Mouse (Mus musculus): ENCODE data around the gene Zfp663. TPM values are rescaled to one million over a fixed set of nuclear protein-coding genes. Genes with fewer than 3 reads are reported as not detected.

Gene Zfp663
- polyA plus RNA-seq, 1 experiment from 2014 or later: 0.05 TPM

- Histone ChIP-seq H3K27me3 (ENCODE audit: control insufficient read depth, insufficient read depth, low read length) (no peaks in the 10 kb centered on the region), H3K4me1 (replicated peaks; ENCODE audit: control insufficient read depth, insufficient read depth) (no peaks in the 10 kb centered on the region), H3K27ac (replicated peaks) (no peak overlapping the region), H3K4me3 (ENCODE audit: low read depth, low read length) (peak overlapping the region; percentile 12), H3K9me3 (ENCODE audit: control insufficient read depth, low read length) (no peaks in the 10 kb centered on the region), H3K4me2 (replicated peaks; ENCODE audit: low read depth) (peak overlapping the region; percentile 20; the same call in 1 of the 2 replicates), H3K9ac (ENCODE audit: low read length) (no peak overlapping the region), H3K36me3 (ENCODE audit: control insufficient read depth, insufficient read depth, low read length) (no peaks in the 10 kb centered on the region)
- TF ChIP-seq CTCF (IDR thresholded peaks at IDR 0.05; ENCODE audit: low read depth) (no peak), EP300 (optimal IDR thresholded peaks at IDR 0.05) (no peak)
- DNase-seq (ENCODE audit: low spot score) (peak; percentile 22), ATAC-seq (ENCODE audit: low FRiP score, low TSS enrichment) (no peak)
- WGBS: 2% methylated on average over 13 of the region's 13 CpGs
Measured at GRCm38 (mm10) chr2:165367868-165368439, 575 bp downstream of the Zfp663 start.

- Histone ChIP-seq H3K9ac (ENCODE audit: low read length) (no peak overlapping the region), H3K36me3 (ENCODE audit: control insufficient read depth, insufficient read depth, low read length) (no peaks in the 10 kb centered on the region), H3K4me3 (ENCODE audit: low read depth, low read length) (no peak overlapping the region), H3K27ac (replicated peaks) (no peak overlapping the region), H3K9me3 (ENCODE audit: control insufficient read depth, low read length) (no peaks in the 10 kb centered on the region), H3K27me3 (ENCODE audit: control insufficient read depth, insufficient read depth, low read length) (no peaks in the 10 kb centered on the region), H3K4me2 (replicated peaks; ENCODE audit: low read depth) (0 out of 2 replicates have a peak overlapping the region, but pooled peaks have one; percentile 19), H3K4me1 (replicated peaks; ENCODE audit: control insufficient read depth, insufficient read depth) (no peaks in the 10 kb centered on the region)
- 0% methylated on average over 3 of the region's 8 CpGs for WGBS
- no peak for TF ChIP-seq EP300 (optimal IDR thresholded peaks at IDR 0.05)
- TF ChIP-seq CTCF (IDR thresholded peaks at IDR 0.05; ENCODE audit: low read depth): no peak
- DNase-seq (ENCODE audit: low spot score) (peak; percentile 87), ATAC-seq (ENCODE audit: low FRiP score, low TSS enrichment) (peak; percentile 84)
Measured at GRCm38 (mm10) chr2:165367047-165367520, 1.4 kb downstream of the Zfp663 start.

DNA sequence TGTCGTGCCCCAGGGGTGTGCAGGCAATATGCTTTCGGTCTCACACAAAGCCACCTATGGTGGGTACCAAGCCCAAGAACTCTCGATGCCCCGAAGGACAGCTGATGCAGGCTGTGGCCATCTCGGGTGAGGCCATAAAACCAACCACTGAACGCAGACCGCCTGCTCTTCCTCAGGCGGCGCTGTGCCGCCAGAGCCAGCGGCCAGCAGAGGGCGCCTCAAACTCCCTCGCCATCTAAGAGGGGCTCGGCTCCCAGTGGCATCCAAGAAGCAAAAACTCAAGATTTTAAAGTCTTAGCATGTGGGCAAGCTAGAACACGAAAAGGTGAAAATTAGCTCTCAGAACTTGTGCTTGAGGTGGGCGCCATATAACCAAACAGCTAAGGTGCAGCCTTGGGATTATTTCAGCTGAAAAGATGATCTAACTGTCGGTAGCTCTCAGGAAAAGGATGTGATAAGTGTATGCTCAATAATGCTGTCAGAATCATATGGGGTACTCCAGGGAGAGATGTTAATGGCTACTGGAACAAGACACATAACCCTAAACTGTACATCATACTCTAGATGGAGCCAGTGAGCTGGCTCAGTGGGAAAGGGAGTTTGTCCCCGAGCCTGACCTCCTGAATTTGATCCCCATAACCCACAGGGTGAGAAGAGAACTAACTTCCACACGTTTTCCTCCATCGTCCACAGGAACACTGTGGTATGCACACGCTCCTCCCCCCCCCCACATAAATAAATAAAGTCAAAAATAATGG, 4.0 kb downstream of the Zfp663 start:
- Histone ChIP-seq H3K4me1 (replicated peaks; ENCODE audit: control insufficient read depth, insufficient read depth) (no peaks in the 10 kb centered on the region), H3K36me3 (ENCODE audit: control insufficient read depth, insufficient read depth, low read length) (no peaks in the 10 kb centered on the region), H3K9me3 (ENCODE audit: control insufficient read depth, low read length) (no peaks in the 10 kb centered on the region), H3K4me3 (ENCODE audit: low read depth, low read length) (no peak overlapping the region), H3K27ac (replicated peaks) (no peak overlapping the region), H3K27me3 (ENCODE audit: control insufficient read depth, insufficient read depth, low read length) (no peaks in the 10 kb centered on the region), H3K4me2 (replicated peaks; ENCODE audit: low read depth) (no peak overlapping the region), H3K9ac (ENCODE audit: low read length) (no peak overlapping the region)
- WGBS: 12% methylated on average over 21 of the region's 21 CpGs
- TF ChIP-seq CTCF (IDR thresholded peaks at IDR 0.05; ENCODE audit: low read depth): peak; percentile 87
- no peak for TF ChIP-seq EP300 (optimal IDR thresholded peaks at IDR 0.05)
- peak; percentile 55 for DNase-seq (ENCODE audit: low spot score)
- ATAC-seq (ENCODE audit: low FRiP score, low TSS enrichment): peak; percentile 49; the same call in 1 of the 2 replicates

GRCm38 (mm10) chr2:165363282-165363681, 5.2 kb downstream of the Zfp663 start:
- H3K36me3 ChIP-seq (ENCODE audit: control insufficient read depth, insufficient read depth, low read length): no peaks in the 10 kb centered on the region
- TF ChIP-seq CTCF (IDR thresholded peaks at IDR 0.05; ENCODE audit: low read depth) (no peak; the same call in 1 of the 2 replicates), EP300 (optimal IDR thresholded peaks at IDR 0.05) (no peak)
- H3K9ac ChIP-seq (ENCODE audit: low read length): no peak overlapping the region
- DNase-seq (ENCODE audit: low spot score) (no peak), ATAC-seq (ENCODE audit: low FRiP score, low TSS enrichment) (no peak)
- 83% methylated on average over 6 of the region's 6 CpGs for WGBS
- H3K4me3 ChIP-seq (ENCODE audit: low read depth, low read length): no peak overlapping the region
- no peaks in the 10 kb centered on the region for H3K9me3 ChIP-seq (ENCODE audit: control insufficient read depth, low read length)
- H3K4me2 ChIP-seq (replicated peaks; ENCODE audit: low read depth): no peak overlapping the region
- no peak overlapping the region for H3K27ac ChIP-seq (replicated peaks)
- no peaks in the 10 kb centered on the region for H3K4me1 ChIP-seq (replicated peaks; ENCODE audit: control insufficient read depth, insufficient read depth)
- H3K27me3 ChIP-seq (ENCODE audit: control insufficient read depth, insufficient read depth, low read length): no peaks in the 10 kb centered on the region

GRCm38 (mm10) chr2:165360861-165361260, 7.7 kb downstream of the Zfp663 start:
- peak; percentile 73 for ATAC-seq (ENCODE audit: low FRiP score, low TSS enrichment)
- no peak overlapping the region for H3K4me2 ChIP-seq (replicated peaks; ENCODE audit: low read depth)
- no peak overlapping the region for H3K9ac ChIP-seq (ENCODE audit: low read length)
- peak; percentile 68 for DNase-seq (ENCODE audit: low spot score)
- no peak overlapping the region for H3K4me3 ChIP-seq (ENCODE audit: low read depth, low read length)
- TF ChIP-seq EP300 (optimal IDR thresholded peaks at IDR 0.05) (no peak), CTCF (IDR thresholded peaks at IDR 0.05; ENCODE audit: low read depth) (peak; percentile 94)
- H3K9me3 ChIP-seq (ENCODE audit: control insufficient read depth, low read length): no peaks in the 10 kb centered on the region
- no peaks in the 10 kb centered on the region for H3K4me1 ChIP-seq (replicated peaks; ENCODE audit: control insufficient read depth, insufficient read depth)
- H3K36me3 ChIP-seq (ENCODE audit: control insufficient read depth, insufficient read depth, low read length): no peaks in the 10 kb centered on the region
- 0% methylated on average over 1 of the region's 1 CpGs for WGBS
- H3K27me3 ChIP-seq (ENCODE audit: control insufficient read depth, insufficient read depth, low read length): no peaks in the 10 kb centered on the region
- no peak overlapping the region for H3K27ac ChIP-seq (replicated peaks)
